ENCODE assay signal across 8 mouse cellular contexts in the genomic region with DNA sequence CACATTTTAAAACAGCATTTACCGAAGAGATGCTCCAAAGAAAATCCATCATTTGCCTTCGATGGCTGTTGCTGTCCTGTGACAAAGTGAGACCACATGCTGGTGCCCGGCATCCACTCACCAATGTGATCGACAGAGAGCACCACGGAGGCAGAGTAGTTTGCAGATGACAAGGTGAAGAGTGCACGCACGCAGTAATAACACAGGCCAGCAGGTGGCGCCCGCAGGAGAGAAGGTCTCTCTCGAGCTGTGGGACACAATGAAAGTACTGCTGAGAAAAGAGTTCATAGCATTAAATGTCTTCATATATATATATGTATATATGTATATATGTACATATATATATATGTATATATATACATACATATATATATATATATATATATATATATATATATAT.
DNase-seq lines count a peak whose midpoint lies in the region; ATAC-seq and TF ChIP-seq lines count a peak whose summit lies in the region.

No protein-coding gene starts in this region.

- no peaks in the 10 kb centered on the region for H3K36me3 ChIP-seq in ES-Bruce4 (ENCODE audit: control insufficient read depth, insufficient read depth, low read length, poor library complexity, severe bottlenecking)

- TF ChIP-seq CTCF in ES-Bruce4 (IDR thresholded peaks at IDR 0.05; ENCODE audit: low read depth, low read length) = peak; percentile 93

- peak; percentile 76; the same call in 1 of the 2 replicates for ATAC-seq in cerebellum, adult (ENCODE audit: insufficient number of reproducible peaks, low FRiP score, low TSS enrichment)
- peak; percentile 74 for ATAC-seq in frontal cortex, adult (ENCODE audit: low TSS enrichment)

- DNase-seq in 3T3-L1 (ENCODE audit: low read depth, low spot score) = peak; percentile 40
- DNase-seq in kidney, postnatal 4 days = peak; percentile 89 to 92
- peak; percentile 76 for DNase-seq in lung, postnatal 10 days
- peak; percentile 58 for DNase-seq in right cerebral cortex, postnatal 25 days
- DNase-seq in urinary bladder, postnatal 36 days (ENCODE audit: low spot score in 2 of 2) = peak; percentile 56 to 73

- no peak overlapping the region for H3K27ac ChIP-seq in ES-Bruce4 (ENCODE audit: insufficient read depth, low read length)

- no peaks in the 10 kb centered on the region for H3K9me3 ChIP-seq in ES-Bruce4 (replicated peaks; ENCODE audit: control insufficient read depth, insufficient read depth, low read length, poor library complexity, severe bottlenecking)

- TF ChIP-seq EP300 in ES-Bruce4 (IDR thresholded peaks at IDR 0.05; ENCODE audit: insufficient read depth, low read depth, low read length) = no peak

- H3K4me3 ChIP-seq in ES-Bruce4 (ENCODE audit: low read depth, low read length) = no peak overlapping the region

- no peak overlapping the region for H3K9ac ChIP-seq in ES-Bruce4 (ENCODE audit: low read depth, poor library complexity, severe bottlenecking)

- H3K4me1 ChIP-seq in ES-Bruce4 (ENCODE audit: control insufficient read depth, insufficient read depth, low read length) = no peaks in the 10 kb centered on the region

- H3K27me3 ChIP-seq in ES-Bruce4 (ENCODE audit: control insufficient read depth, insufficient read depth, low read length, poor library complexity, severe bottlenecking) = no peaks in the 10 kb centered on the region

- no peak for TF ChIP-seq POLR2A in ES-Bruce4 (IDR thresholded peaks at IDR 0.05; ENCODE audit: insufficient read depth, low read length)

Comparison
In these comparisons a context has a peak if more than half of its experiments do, and no peak if none do; other contexts are left out.
1. DNase-seq: peak in every context shown above with its lines; median percentile 90 in kidney, postnatal 4 days; 76 in lung, postnatal 10 days; 64 in urinary bladder, postnatal 36 days; 58 in right cerebral cortex, postnatal 25 days; 40 in 3T3-L1.